Mouse (Mus musculus): ENCODE data around the gene Senp2. TPM values are rescaled to one million over a fixed set of nuclear protein-coding genes. Genes with fewer than 3 reads are reported as not detected.
A peak's percentile ranks its signal among the peaks of the same experiment; 100 is the strongest.

Senp2 gene
- total RNA-seq, 2 experiments from 2014 or later: 31.2 to 31.5 TPM

GRCm38 (mm10) chr16:21995304-21995703 lies 14.0 kb upstream of the Senp2 start, which contains the start of gene Liph:
Gene Liph (minus strand): TSS chr16:21995663.
- intact Hi-C loops (cut with DNase I): no loop called here
- no peak for TF ChIP-seq CTCF (IDR thresholded peaks at IDR 0.05)
- DNase-seq: no peak
- H3K4me3 ChIP-seq: peak within 1 kb of the TSS; percentile 44
- H3K27ac ChIP-seq: no peak within 1 kb of the TSS

GRCm38 (mm10) chr16:21996402-21996801 lies 12.9 kb upstream of the Senp2 start:
- no peak for DNase-seq
- intact Hi-C loops (cut with DNase I): no loop called here
- H3K4me3 ChIP-seq: no peak overlapping the region
- no peak overlapping the region for H3K27ac ChIP-seq
- no peak for TF ChIP-seq CTCF (IDR thresholded peaks at IDR 0.05)

GRCm38 (mm10) chr16:21996881-21997641 lies 12.2 kb upstream of the Senp2 start:
- intact Hi-C loops (cut with DNase I): no loop called here
- no peak for DNase-seq
- H3K4me3 ChIP-seq: no peak overlapping the region
- H3K27ac ChIP-seq: no peak overlapping the region
- no peak for TF ChIP-seq CTCF (IDR thresholded peaks at IDR 0.05)

- intact Hi-C loops (cut with DNase I): no loop called here
- no peak for TF ChIP-seq CTCF (IDR thresholded peaks at IDR 0.05)
- DNase-seq: no peak
- Histone ChIP-seq H3K27ac (no peak overlapping the region), H3K4me3 (no peak overlapping the region)
Observed at GRCm38 (mm10) chr16:21998061-21998460, 11.2 kb upstream of the Senp2 start.

- H3K4me3 ChIP-seq: no peak overlapping the region
- H3K27ac ChIP-seq: no peak overlapping the region
- TF ChIP-seq CTCF (IDR thresholded peaks at IDR 0.05): no peak
- intact Hi-C loops (cut with DNase I): loop anchor here (10.0 kb wide), 1 partner anchor 265 kb away; the partner anchor contains the start of gene Tra2b
- no peak for DNase-seq
Observed at GRCm38 (mm10) chr16:21999941-22000690, 9.2 kb upstream of the Senp2 start.

- intact Hi-C loops (cut with DNase I): loop anchor here (10.0 kb wide), 1 partner anchor 264 kb away; the partner anchor contains the start of gene Tra2b
- no peak for TF ChIP-seq CTCF (IDR thresholded peaks at IDR 0.05)
- no peak overlapping the region for H3K27ac ChIP-seq
- no peak overlapping the region for H3K4me3 ChIP-seq
- no peak for DNase-seq
Observed at GRCm38 (mm10) chr16:22001172-22001571, 8.1 kb upstream of the Senp2 start.

- intact Hi-C loops (cut with DNase I): loop anchor here (10.0 kb wide), 1 partner anchor 263 kb away; the partner anchor contains the start of gene Tra2b
- H3K4me3 ChIP-seq: no peak overlapping the region
- H3K27ac ChIP-seq: no peak overlapping the region
- TF ChIP-seq CTCF (IDR thresholded peaks at IDR 0.05): no peak
- DNase-seq: no peak
Observed at GRCm38 (mm10) chr16:22001606-22002005, 7.7 kb upstream of the Senp2 start.

- H3K4me3 ChIP-seq: peak overlapping the region; percentile 98
- intact Hi-C loops (cut with DNase I): loop anchor here (5.0 to 10.0 kb wide), 2 partner anchors 62 to 255 kb away; partner anchors contain the start of genes Tmem41a and Tra2b
- no peak; the same call in 1 of the 2 replicates for TF ChIP-seq CTCF (IDR thresholded peaks at IDR 0.05)
- H3K27ac ChIP-seq: peak overlapping the region; percentile 93
- no peak for DNase-seq
Observed at GRCm38 (mm10) chr16:22009596-22009995, 312 bp downstream of the Senp2 start.

- DNase-seq: no peak
- intact Hi-C loops (cut with DNase I): no loop called here
- no peak overlapping the region for H3K4me3 ChIP-seq
- no peak overlapping the region for H3K27ac ChIP-seq
- no peak for TF ChIP-seq CTCF (IDR thresholded peaks at IDR 0.05)
Observed at GRCm38 (mm10) chr16:22015569-22015968, 6.3 kb downstream of the Senp2 start.

- Histone ChIP-seq H3K4me3 (no peak overlapping the region), H3K27ac (no peak overlapping the region)
- no peak for DNase-seq
- intact Hi-C loops (cut with DNase I): loop anchor here (5.0 kb wide), 2 partner anchors 185 to 255 kb away; no protein-coding TSS in a partner anchor
- peak; percentile 67 for TF ChIP-seq CTCF (IDR thresholded peaks at IDR 0.05)
Observed at GRCm38 (mm10) chr16:22022122-22022521, 12.8 kb downstream of the Senp2 start.

GRCm38 (mm10) chr16:22027474-22027873 lies 18.2 kb downstream of the Senp2 start:
- intact Hi-C loops (cut with DNase I): no loop called here
- no peak for TF ChIP-seq CTCF (IDR thresholded peaks at IDR 0.05)

GRCm38 (mm10) chr16:22038554-22038953 lies 29.3 kb downstream of the Senp2 start:
- intact Hi-C loops (cut with DNase I): no loop called here
- no peak for TF ChIP-seq CTCF (IDR thresholded peaks at IDR 0.05)
- H3K27ac ChIP-seq: no peak overlapping the region
- H3K4me3 ChIP-seq: no peak overlapping the region
- DNase-seq: no peak

More at GRCm38 (mm10) chr16:22027474-22027873, 18.2 kb downstream of the Senp2 start:
- Histone ChIP-seq H3K4me3 (no peak overlapping the region), H3K27ac (no peak overlapping the region)
- DNase-seq: no peak

- intact Hi-C loops (cut with DNase I): no loop called here
- no peak for DNase-seq
- H3K4me3 ChIP-seq: no peak overlapping the region
- TF ChIP-seq CTCF (IDR thresholded peaks at IDR 0.05): no peak
- H3K27ac ChIP-seq: no peak overlapping the region
Observed at GRCm38 (mm10) chr16:22039978-22040377, 30.7 kb downstream of the Senp2 start.
